Mouse (Mus musculus) C2C12 (cell line): ENCODE measurements around the gene Inpp5f. TPM values are rescaled to one million over a fixed set of nuclear protein-coding genes. Genes with fewer than 3 reads are reported as not detected.

Experiments
- H3K27me3 ChIP-seq: one replicate; pipeline ENCODE4 v1.6.1; 2011; ENCODE audit not compliant: control insufficient read depth, insufficient read depth, insufficient read length
- H3K36me3 ChIP-seq: one replicate; pipeline ENCODE4 v1.6.1; 2011; ENCODE audit not compliant: control insufficient read depth, insufficient read depth
- H3K4me3 ChIP-seq: one replicate; pipeline ENCODE4 v1.5.1; 2011; ENCODE audit warnings: mild to moderate bottlenecking, control low read depth; ENCODE audit not compliant: poor library complexity, insufficient read depth, severe bottlenecking
- H3K79me2 ChIP-seq: one replicate; pipeline ENCODE4 v1.6.1; 2011; ENCODE audit not compliant: control insufficient read depth, insufficient read depth
- H3K79me3 ChIP-seq: one replicate; pipeline ENCODE4 v1.6.1; 2011; ENCODE audit warnings: low read depth, control low read depth
- H3ac ChIP-seq: one replicate; pipeline ENCODE3; 2011; ENCODE audit warnings: low read depth; ENCODE audit not compliant: control insufficient read depth, insufficient read length
- CEBPB ChIP-seq: IDR thresholded peaks from one replicate; pipeline ENCODE4 v1.6.1; 2011; ENCODE audit warnings: low read depth, mild to moderate bottlenecking, control low read depth, moderate library complexity
- CTCF ChIP-seq: IDR thresholded peaks from one replicate; pipeline ENCODE4 v1.5.1; 2011; ENCODE audit not compliant: control insufficient read depth, insufficient read depth, insufficient read length
- MAX ChIP-seq: IDR thresholded peaks from one replicate; pipeline ENCODE4 v1.6.1; 2011; ENCODE audit warnings: mild to moderate bottlenecking, control low read depth
- USF1 ChIP-seq: IDR thresholded peaks from one replicate; pipeline ENCODE4 v1.6.1; 2011; ENCODE audit warnings: low read depth, mild to moderate bottlenecking, control low read depth, moderate library complexity
- polyA plus RNA-seq: library from polyadenylated mRNA; unstranded; fragments of >200 nt; fragmentation: generic; extraction: Trizol; gene quantifications from one replicate; pipeline ENCODE4 v1.2.1, GENCODE M21; 2012; ENCODE audit warnings: missing spikeins

Inpp5f gene
- polyA plus RNA-seq, 1 experiment: 6.1 TPM

DNA sequence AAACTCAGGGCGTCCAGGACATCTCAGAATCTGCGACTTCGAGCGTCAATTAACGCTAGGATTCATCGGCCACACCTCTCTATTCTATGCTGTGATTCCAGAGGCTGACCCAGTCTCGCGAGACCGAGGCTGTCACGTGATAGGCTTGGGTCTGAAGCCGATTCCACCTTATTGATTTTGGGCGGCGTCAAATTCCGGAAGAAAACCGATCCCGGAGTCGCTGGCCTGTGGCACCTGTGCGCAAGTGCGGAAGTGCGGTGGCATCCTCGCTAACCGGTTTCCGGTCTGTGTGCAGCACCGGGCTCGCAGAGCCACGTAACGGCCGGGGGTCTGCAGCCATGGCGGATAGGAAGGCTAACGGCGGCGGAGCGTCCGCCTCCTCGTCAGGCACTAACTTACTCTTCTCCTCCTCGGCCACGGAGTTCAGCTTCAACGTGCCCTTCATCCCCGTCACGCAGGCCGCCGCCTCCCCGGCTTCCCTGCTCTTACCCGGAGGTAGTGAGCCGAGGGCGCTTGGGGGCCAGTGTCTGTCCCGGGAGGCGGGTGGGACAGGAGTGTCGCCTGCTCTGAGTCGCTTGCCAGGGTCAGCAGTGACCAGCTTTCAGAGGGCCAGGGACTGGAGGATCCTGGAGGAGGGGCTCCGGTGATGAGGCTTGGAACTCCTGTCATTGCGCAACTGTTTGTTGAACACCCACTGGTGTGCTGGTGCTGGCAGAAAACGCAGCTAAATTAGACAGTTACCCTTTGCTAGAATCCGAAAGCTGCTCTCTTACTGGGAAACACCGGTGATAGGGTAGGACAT, 133.8 kb downstream of the Inpp5f start, which contains the start of gene Sec23ip:
Gene Sec23ip (plus strand): TSS at position 260 of the 802 bp plus-strand sequence.
- Histone ChIP-seq H3K79me3 (peaks cover 45% of the 10 kb centered on the region), H3K79me2 (peaks cover 55% of the 10 kb centered on the region), H3K4me3 (peak within 1 kb of the TSS; percentile 96), H3K36me3 (peaks cover 8% of the 10 kb centered on the region), H3K27me3 (no peaks in the 10 kb centered on the region), H3ac (peak within 1 kb of the TSS; percentile 82)
- TF ChIP-seq USF1 (peak; percentile 99), CEBPB (peak; percentile 92), MAX (peak; percentile 91), CTCF (no peak)

Other genes starting within 250 kb of the Inpp5f start
- gene Rgs10, start 192.6 kb upstream of the Inpp5f start, polyA plus RNA-seq: 12.9 TPM
- gene Tial1, start 149.6 kb upstream of the Inpp5f start, polyA plus RNA-seq: 46.4 TPM
- gene Bag3, start 87.7 kb upstream of the Inpp5f start, polyA plus RNA-seq: 78.2 TPM
- 24.3 TPM for gene Mcmbp, start 129.2 kb downstream of the Inpp5f start, polyA plus RNA-seq
- 21.2 TPM for gene Sec23ip, start 133.6 kb downstream of the Inpp5f start, polyA plus RNA-seq